Mouse (Mus musculus): ENCODE data around the gene Mrpl19. TPM values are rescaled to one million over a fixed set of nuclear protein-coding genes. Genes with fewer than 3 reads are reported as not detected.

Mrpl19 gene
- polyA plus RNA-seq, 1 experiment = 37.0 TPM

Other genes with a start within 250 kb of the Mrpl19 start
- gene Gcfc2, start 42.3 kb downstream of the Mrpl19 start, polyA plus RNA-seq (2012; ENCODE audit: insufficient read depth, insufficient read length, missing spikeins) = 0.95 and 1.8 TPM in 2 replicates
- gene Eva1a, start 75.1 kb upstream of the Mrpl19 start, polyA plus RNA-seq (2012; ENCODE audit: insufficient read depth, insufficient read length, missing spikeins) = 0.83 and 2.1 TPM in 2 replicates

Measured in brown adipose tissue, adult 24 weeks (tissue).